Mouse (Mus musculus): ENCODE measurements around the gene Tmem184a. TPM values are rescaled to one million over a fixed set of nuclear protein-coding genes. Genes with fewer than 3 reads are reported as not detected.

Tmem184a gene
- polyA plus RNA-seq (2012; rRNA removed; ENCODE audit: low replicate concordance): 22.5 and 29.0 TPM in 2 replicates

GRCm38 (mm10) chr5:139819538-139820181, at the start of gene Tmem184a:
Tmem184a (minus strand) TSS chr5:139819917.

GRCm38 (mm10) chr5:139826357-139827055, 6.8 kb upstream of the Tmem184a start, which contains the start of the genes Gm26938 and Psmg3:
Gm26938 (minus strand) TSS chr5:139826407.
Psmg3 (minus strand) TSS chr5:139826885.

DNA sequence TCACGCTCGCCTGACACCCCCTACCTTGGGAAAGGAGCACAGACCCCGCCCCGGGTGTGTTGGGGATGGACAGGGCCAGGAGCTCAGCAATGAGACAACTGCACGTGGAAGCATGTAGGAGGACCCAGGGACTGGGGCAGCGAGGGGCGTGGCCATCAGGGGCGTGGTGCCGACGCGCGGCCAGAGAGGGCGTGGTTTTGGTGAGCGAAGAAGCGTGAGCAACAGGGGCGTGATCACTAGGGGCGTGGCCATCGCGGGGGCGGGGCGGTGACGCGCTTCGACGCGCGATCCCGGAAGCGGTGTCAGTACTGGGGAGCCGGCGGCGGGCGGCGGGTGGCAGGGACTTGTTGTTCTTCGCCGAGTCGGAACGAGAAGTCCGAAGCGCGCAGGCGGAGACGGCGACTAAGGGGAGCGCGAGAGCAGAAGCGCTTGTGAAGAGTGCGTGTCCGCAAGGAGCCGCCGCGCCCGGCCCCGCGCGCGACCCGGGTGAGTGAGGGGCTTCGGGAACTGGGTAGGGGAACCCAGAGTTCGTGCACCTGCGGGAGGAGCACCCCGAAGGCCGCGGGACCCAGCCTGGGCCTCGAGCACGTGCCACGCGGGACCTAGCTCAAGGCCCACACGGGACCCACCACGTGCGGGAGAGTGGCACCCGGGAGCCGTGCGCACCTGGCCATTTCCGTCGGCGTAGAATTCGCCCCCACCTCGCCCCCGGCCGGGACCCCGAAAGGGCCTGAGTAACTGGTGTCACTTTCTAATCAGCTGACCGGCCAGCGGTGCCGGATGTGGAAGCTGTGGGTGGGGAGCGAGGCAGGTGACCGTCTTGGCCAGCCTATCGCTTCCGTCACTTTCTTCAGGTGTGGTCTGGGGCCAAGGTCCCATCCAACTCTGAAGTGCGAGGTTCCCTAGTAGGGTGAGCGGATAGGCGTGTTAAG, 28.2 kb downstream of the Tmem184a start, which contains the start of gene Mafk:
Gene Mafk (plus strand): TSS at position 287 of the 932 bp plus-strand sequence.

GRCm38 (mm10) chr5:139775216-139775926, 44.3 kb downstream of the Tmem184a start, which contains the start of gene Ints1:
Ints1 (minus strand) TSS chr5:139775674.

Other genes with a start within 250 kb of the Tmem184a start
- gene Micall2, start 83.6 kb downstream of the Tmem184a start, polyA plus RNA-seq (2012; rRNA removed; ENCODE audit: low replicate concordance): 3.4 and 4.3 TPM in 2 replicates
- gene Ints1, start 44.2 kb downstream of the Tmem184a start, polyA plus RNA-seq (2012; rRNA removed; ENCODE audit: low replicate concordance): 54.7 and 86.7 TPM in 2 replicates
- 19.6 and 26.6 TPM in 2 replicates for gene Mafk, start 28.4 kb downstream of the Tmem184a start, polyA plus RNA-seq (2012; rRNA removed; ENCODE audit: low replicate concordance)
- not detected in 2 replicates for gene Gm26938, start 6.5 kb upstream of the Tmem184a start, polyA plus RNA-seq (2012; rRNA removed; ENCODE audit: low replicate concordance)
- 20.9 and 22.4 TPM in 2 replicates for gene Psmg3, start 7.0 kb upstream of the Tmem184a start, polyA plus RNA-seq (2012; rRNA removed; ENCODE audit: low replicate concordance)
- 0.26 and 0.60 TPM in 2 replicates for gene Elfn1, start 88.0 kb upstream of the Tmem184a start, polyA plus RNA-seq (2012; rRNA removed; ENCODE audit: low replicate concordance)

All from mammary gland, adult 2 months (tissue).